Mouse (Mus musculus): Measurements from ENCODE around the gene Adamts3. TPM values are rescaled to one million over a fixed set of nuclear protein-coding genes. Genes with fewer than 3 reads are reported as not detected.

The Adamts3 gene
- polyA plus RNA-seq, 1 experiment: 0.12 TPM

DNA sequence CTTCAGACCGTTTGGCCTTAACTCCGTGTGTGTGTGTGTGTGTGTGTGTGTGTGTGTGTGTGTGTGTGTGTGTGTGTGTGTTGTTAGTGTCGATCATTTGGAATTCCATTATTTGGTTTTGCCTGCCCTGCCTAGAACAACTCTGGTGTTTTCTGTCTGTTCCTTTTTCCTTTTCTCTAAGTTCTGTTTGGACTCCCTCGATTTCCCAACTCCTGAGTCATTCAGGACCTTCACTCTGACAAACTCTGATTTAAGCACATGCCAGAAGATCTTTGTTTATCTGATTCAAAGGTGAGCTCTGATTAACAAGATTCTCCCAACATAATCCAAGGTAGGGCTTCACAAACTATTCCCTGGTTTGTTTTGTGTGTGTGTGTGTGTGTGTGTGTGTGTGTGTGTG, 1.9 kb upstream of the Adamts3 start:
- Histone ChIP-seq H3K27me3 (ENCODE audit: control insufficient read depth, insufficient read depth, insufficient read length) (no peaks in the 10 kb centered on the region), H3K79me2 (ENCODE audit: control insufficient read depth, insufficient read depth) (no peaks in the 10 kb centered on the region), H3K36me3 (ENCODE audit: control insufficient read depth, insufficient read depth) (no peaks in the 10 kb centered on the region), H3K4me2 (ENCODE audit: low read depth) (no peak overlapping the region), H3K4me3 (no peak overlapping the region), H3ac (ENCODE audit: control insufficient read depth, insufficient read length) (no peak overlapping the region)
- TF ChIP-seq MYOD1 (IDR thresholded peaks at IDR 0.05; ENCODE audit: control insufficient read depth in 1 of 3, insufficient read length in 2 of 3, low read depth in 2 of 3) (no peak), MYOG (IDR thresholded peaks at IDR 0.05; ENCODE audit: control insufficient read depth in 1 of 3, insufficient read depth in 1 of 3, insufficient read length in 2 of 3, low read depth in 2 of 3) (no peak), USF1 (IDR thresholded peaks at IDR 0.05; ENCODE audit: low read depth) (no peak), CEBPB (IDR thresholded peaks at IDR 0.05; ENCODE audit: insufficient read depth, poor library complexity, severe bottlenecking) (no peak)

DNA sequence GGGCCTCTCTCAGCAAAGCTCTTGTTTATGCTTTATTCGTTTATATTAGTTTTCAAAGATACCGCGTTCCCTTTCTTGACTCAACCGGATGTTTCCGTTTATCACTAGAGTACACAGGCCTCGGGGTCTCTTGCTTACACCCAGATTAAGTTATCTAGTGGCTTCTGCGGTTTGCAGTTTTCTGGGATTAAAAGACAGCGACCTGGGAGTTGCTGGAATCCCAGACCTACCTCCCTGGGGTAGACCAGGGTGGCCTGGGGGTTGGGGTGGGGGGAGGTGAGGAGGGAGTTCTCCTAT, 722 bp upstream of the Adamts3 start:
- TF ChIP-seq TCF12 (IDR thresholded peaks at IDR 0.05; ENCODE audit: insufficient read depth, poor library complexity, severe bottlenecking): no peak
- H3K4me3 ChIP-seq: no peak overlapping the region
- no peak overlapping the region for H3ac ChIP-seq (ENCODE audit: control insufficient read depth, insufficient read length)
- no peaks in the 10 kb centered on the region for H3K27me3 ChIP-seq (ENCODE audit: control insufficient read depth, insufficient read depth, insufficient read length)
- H3K36me3 ChIP-seq (ENCODE audit: control insufficient read depth, insufficient read depth): no peaks in the 10 kb centered on the region
- H3K79me2 ChIP-seq (ENCODE audit: control insufficient read depth, insufficient read depth): no peaks in the 10 kb centered on the region
- H3K4me2 ChIP-seq (ENCODE audit: low read depth): no peak overlapping the region

DNA sequence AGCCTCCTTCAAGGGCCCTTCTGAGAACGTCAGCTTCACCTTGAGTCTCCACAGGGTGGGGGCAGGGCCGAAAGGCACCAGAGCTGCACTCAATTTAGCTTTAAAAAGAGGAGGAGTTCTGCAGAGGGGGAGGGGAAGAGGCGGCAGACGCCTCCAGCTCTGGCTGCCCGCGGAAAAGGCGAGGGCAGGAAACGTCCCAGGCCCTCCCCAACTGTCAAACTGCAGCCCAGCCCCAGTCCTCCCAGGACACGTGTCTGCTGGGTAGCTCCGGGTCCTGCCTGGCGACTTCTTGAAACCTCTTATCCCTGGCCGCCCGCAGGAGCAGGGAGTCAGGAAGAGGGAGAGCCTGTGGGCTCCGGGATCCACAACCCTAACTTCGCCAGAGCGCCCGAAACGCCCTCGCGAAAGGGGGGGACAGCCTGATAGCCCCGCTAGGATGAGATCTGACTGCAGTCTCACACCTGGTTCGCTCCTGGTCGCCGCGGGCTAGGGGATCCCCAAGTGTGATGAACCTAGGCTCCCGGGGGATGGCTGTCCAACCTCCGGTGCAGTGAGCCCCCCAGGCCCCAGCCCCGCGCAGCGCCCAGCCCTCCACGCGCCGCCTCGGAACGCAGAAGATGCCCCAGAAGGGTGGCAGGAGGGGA, 921 bp downstream of the Adamts3 start:
- no peaks in the 10 kb centered on the region for H3K27me3 ChIP-seq (ENCODE audit: control insufficient read depth, insufficient read depth, insufficient read length)
- H3K4me2 ChIP-seq (ENCODE audit: low read depth): peak overlapping the region; percentile 99
- no peaks in the 10 kb centered on the region for H3K36me3 ChIP-seq (ENCODE audit: control insufficient read depth, insufficient read depth)
- peak overlapping the region; percentile 19 for H3K4me3 ChIP-seq
- TF ChIP-seq TCF12 (IDR thresholded peaks at IDR 0.05; ENCODE audit: insufficient read depth, poor library complexity, severe bottlenecking): no peak
- TF ChIP-seq MYOD1 (IDR thresholded peaks at IDR 0.05; ENCODE audit: control insufficient read depth in 1 of 3, insufficient read length in 2 of 3, low read depth in 2 of 3): no peak
- TF ChIP-seq POLR2A (IDR thresholded peaks at IDR 0.05; ENCODE audit: insufficient read length, low read depth): no peak
- no peak for TF ChIP-seq USF1 (IDR thresholded peaks at IDR 0.05; ENCODE audit: low read depth)
- no peak for TF ChIP-seq CEBPB (IDR thresholded peaks at IDR 0.05; ENCODE audit: insufficient read depth, poor library complexity, severe bottlenecking)
- TF ChIP-seq MYOG (IDR thresholded peaks at IDR 0.05; ENCODE audit: control insufficient read depth in 1 of 3, insufficient read depth in 1 of 3, insufficient read length in 2 of 3, low read depth in 2 of 3): no peak
- TF ChIP-seq E2F4 (IDR thresholded peaks at IDR 0.05; ENCODE audit: insufficient read depth): no peak
- no peak for TF ChIP-seq SRF (IDR thresholded peaks at IDR 0.05; ENCODE audit: control insufficient read depth, insufficient read length, low read depth)
- TF ChIP-seq REST (IDR thresholded peaks at IDR 0.05; ENCODE audit: insufficient read depth, insufficient read length): no peak
- no peak for TF ChIP-seq TCF3 (IDR thresholded peaks at IDR 0.05; ENCODE audit: insufficient read length, low read depth)
- no peak for TF ChIP-seq MAX (IDR thresholded peaks at IDR 0.05; ENCODE audit: low read depth)
- no peak for TF ChIP-seq POLR2AphosphoS2 (IDR thresholded peaks at IDR 0.05; ENCODE audit: insufficient read length, low read depth)
- H3K79me2 ChIP-seq (ENCODE audit: control insufficient read depth, insufficient read depth): no peaks in the 10 kb centered on the region
- H3ac ChIP-seq (ENCODE audit: control insufficient read depth, insufficient read length): no peak overlapping the region

DNA sequence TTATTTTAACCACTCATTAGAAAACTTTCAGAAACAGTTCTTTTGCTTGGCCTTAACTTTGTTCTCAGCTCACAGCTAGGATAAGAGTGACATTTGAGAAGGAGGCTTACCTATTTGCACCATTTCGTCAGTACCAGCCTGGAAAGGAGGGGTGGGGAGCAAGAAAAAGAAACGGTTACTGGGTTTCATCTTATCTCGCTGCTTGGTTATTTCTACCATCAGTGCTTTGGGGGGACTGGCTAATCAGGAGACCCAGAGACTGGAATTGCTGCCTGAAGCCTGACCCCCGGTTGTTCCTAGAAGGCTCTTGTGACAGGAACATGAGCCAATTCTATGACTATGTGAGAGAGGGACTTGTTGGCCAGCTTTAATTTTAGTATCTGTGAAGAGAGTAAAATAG, 1.7 kb downstream of the Adamts3 start:
- H3K27me3 ChIP-seq (ENCODE audit: control insufficient read depth, insufficient read depth, insufficient read length): no peaks in the 10 kb centered on the region
- H3K79me2 ChIP-seq (ENCODE audit: control insufficient read depth, insufficient read depth): no peaks in the 10 kb centered on the region
- TF ChIP-seq REST (IDR thresholded peaks at IDR 0.05; ENCODE audit: insufficient read depth, insufficient read length): no peak
- no peak for TF ChIP-seq TCF3 (IDR thresholded peaks at IDR 0.05; ENCODE audit: insufficient read length, low read depth)
- no peak for TF ChIP-seq MAX (IDR thresholded peaks at IDR 0.05; ENCODE audit: low read depth)
- no peak for TF ChIP-seq TCF12 (IDR thresholded peaks at IDR 0.05; ENCODE audit: insufficient read depth, poor library complexity, severe bottlenecking)
- no peak for TF ChIP-seq POLR2AphosphoS2 (IDR thresholded peaks at IDR 0.05; ENCODE audit: insufficient read length, low read depth)
- no peak for TF ChIP-seq E2F4 (IDR thresholded peaks at IDR 0.05; ENCODE audit: insufficient read depth)
- no peak for TF ChIP-seq MYOG (IDR thresholded peaks at IDR 0.05; ENCODE audit: control insufficient read depth in 1 of 3, insufficient read depth in 1 of 3, insufficient read length in 2 of 3, low read depth in 2 of 3)
- TF ChIP-seq POLR2A (IDR thresholded peaks at IDR 0.05; ENCODE audit: insufficient read length, low read depth): no peak
- no peak for TF ChIP-seq MYOD1 (IDR thresholded peaks at IDR 0.05; ENCODE audit: control insufficient read depth in 1 of 3, insufficient read length in 2 of 3, low read depth in 2 of 3)
- TF ChIP-seq USF1 (IDR thresholded peaks at IDR 0.05; ENCODE audit: low read depth): no peak
- no peak for TF ChIP-seq CEBPB (IDR thresholded peaks at IDR 0.05; ENCODE audit: insufficient read depth, poor library complexity, severe bottlenecking)
- no peak for TF ChIP-seq SRF (IDR thresholded peaks at IDR 0.05; ENCODE audit: control insufficient read depth, insufficient read length, low read depth)
- no peak overlapping the region for H3K4me2 ChIP-seq (ENCODE audit: low read depth)
- H3ac ChIP-seq (ENCODE audit: control insufficient read depth, insufficient read length): no peak overlapping the region
- H3K4me3 ChIP-seq: no peak overlapping the region
- H3K36me3 ChIP-seq (ENCODE audit: control insufficient read depth, insufficient read depth): no peaks in the 10 kb centered on the region

DNA sequence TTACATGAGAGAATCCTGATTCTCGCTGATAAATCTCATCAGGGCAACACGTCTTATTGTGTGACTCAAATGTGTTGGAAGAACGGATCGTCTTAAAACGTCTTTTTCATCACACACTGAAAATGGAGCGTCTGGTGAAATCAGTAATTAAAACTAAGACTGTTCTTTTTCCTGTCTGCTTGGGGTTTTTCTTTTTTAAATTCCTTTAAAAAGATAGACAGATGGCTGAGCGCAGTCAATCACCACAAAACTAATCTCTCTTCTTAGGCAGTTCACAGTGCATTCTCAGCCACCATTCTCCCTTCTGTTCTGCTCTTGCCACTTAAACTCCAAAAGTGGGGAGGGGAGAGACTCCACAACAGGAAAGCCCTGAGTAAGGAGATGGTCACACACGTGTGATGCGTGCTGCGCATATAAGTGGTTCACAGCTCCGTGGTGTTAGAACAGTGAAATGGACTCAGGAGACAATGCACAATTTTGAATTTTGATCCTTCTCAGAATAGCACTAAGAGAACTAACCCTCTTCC, 4.2 kb downstream of the Adamts3 start:
- Histone ChIP-seq H3K27me3 (ENCODE audit: control insufficient read depth, insufficient read depth, insufficient read length) (no peaks in the 10 kb centered on the region), H3K4me3 (no peak overlapping the region)

More for the DNA sequence above, 4.2 kb downstream of the Adamts3 start:
- Histone ChIP-seq H3ac (ENCODE audit: control insufficient read depth, insufficient read length) (no peak overlapping the region), H3K79me2 (ENCODE audit: control insufficient read depth, insufficient read depth) (no peaks in the 10 kb centered on the region), H3K36me3 (ENCODE audit: control insufficient read depth, insufficient read depth) (no peaks in the 10 kb centered on the region), H3K4me2 (ENCODE audit: low read depth) (no peak overlapping the region)
- no peak for TF ChIP-seq MYOD1 (IDR thresholded peaks at IDR 0.05; ENCODE audit: control insufficient read depth in 1 of 3, insufficient read length in 2 of 3, low read depth in 2 of 3)
- no peak for TF ChIP-seq POLR2A (IDR thresholded peaks at IDR 0.05; ENCODE audit: insufficient read length, low read depth)
- no peak for TF ChIP-seq TCF3 (IDR thresholded peaks at IDR 0.05; ENCODE audit: insufficient read length, low read depth)
- TF ChIP-seq MAX (IDR thresholded peaks at IDR 0.05; ENCODE audit: low read depth): no peak

Data from myocyte (in vitro differentiated cells).